Mouse (Mus musculus): ENCODE results near the gene Gm436. TPM values are rescaled to one million over a fixed set of nuclear protein-coding genes. Genes with fewer than 3 reads are reported as not detected.

Gm436 gene
- polyA plus RNA-seq (2015; fragmentation: Nextera tagmentation; extraction: Ambion mirVana) = not detected in 2 replicates

- Histone ChIP-seq H3K4me1 (replicated peaks) (no peaks in the 10 kb centered on the region), H3K4me2 (replicated peaks) (no peak within 1 kb of the TSS), H3K9ac (replicated peaks) (no peak within 1 kb of the TSS), H3K4me3 (replicated peaks) (no peak within 1 kb of the TSS), H3K27me3 (no peaks in the 10 kb centered on the region), H3K36me3 (no peaks in the 10 kb centered on the region), H3K9me3 (peaks cover 17% of the 10 kb centered on the region; the same call in 1 of the 2 replicates), H3K27ac (no peak within 1 kb of the TSS)
- ATAC-seq = no peak
- WGBS = 60% methylated on average over 2 of the region's 2 CpGs
Observed at GRCm38 (mm10) chr4:144686268-144686667, at the start of gene Gm436. TSS of gene Gm436 (minus strand) at chr4:144686368.

GRCm38 (mm10) chr4:144721304-144721703 is 35.1 kb upstream of the Gm436 start, which contains the start of gene Gm13178:
TSS of gene Gm13178 (minus strand) at chr4:144721404.
- Histone ChIP-seq H3K27me3 (no peaks in the 10 kb centered on the region), H3K27ac (no peak within 1 kb of the TSS), H3K4me2 (replicated peaks) (no peak within 1 kb of the TSS), H3K4me3 (replicated peaks) (no peak within 1 kb of the TSS), H3K9ac (replicated peaks) (no peak within 1 kb of the TSS), H3K36me3 (no peaks in the 10 kb centered on the region), H3K4me1 (replicated peaks) (no peaks in the 10 kb centered on the region), H3K9me3 (peaks cover 23% of the 10 kb centered on the region)
- 91% methylated on average over 1 of the region's 1 CpGs for WGBS
- no peak for ATAC-seq

- H3K36me3 ChIP-seq = no peaks in the 10 kb centered on the region
- no peak overlapping the region for H3K4me2 ChIP-seq (replicated peaks)
- no peak overlapping the region for H3K9ac ChIP-seq (replicated peaks)
- ATAC-seq = no peak
- H3K27ac ChIP-seq = no peak overlapping the region
- no peaks in the 10 kb centered on the region for H3K4me1 ChIP-seq (replicated peaks)
- no peak overlapping the region for H3K4me3 ChIP-seq (replicated peaks)
- 85% methylated on average over 1 of the region's 1 CpGs for WGBS
- H3K9me3 ChIP-seq = peaks cover 23% of the 10 kb centered on the region
- H3K27me3 ChIP-seq = no peaks in the 10 kb centered on the region
Observed at GRCm38 (mm10) chr4:144719691-144720090, 33.5 kb upstream of the Gm436 start.

GRCm38 (mm10) chr4:144718288-144718687 is 32.1 kb upstream of the Gm436 start:
- Histone ChIP-seq H3K4me1 (replicated peaks) (no peaks in the 10 kb centered on the region), H3K4me3 (replicated peaks) (no peak overlapping the region), H3K27me3 (no peaks in the 10 kb centered on the region), H3K4me2 (replicated peaks) (no peak overlapping the region), H3K36me3 (no peaks in the 10 kb centered on the region), H3K9ac (replicated peaks) (no peak overlapping the region), H3K27ac (no peak overlapping the region), H3K9me3 (peaks cover 26% of the 10 kb centered on the region)
- 71% methylated on average over 1 of the region's 1 CpGs for WGBS
- no peak for ATAC-seq

GRCm38 (mm10) chr4:144638263-144638662 is 47.9 kb downstream of the Gm436 start:
- ATAC-seq = no peak
- H3K9ac ChIP-seq (replicated peaks) = no peak overlapping the region
- H3K27me3 ChIP-seq = no peaks in the 10 kb centered on the region
- H3K36me3 ChIP-seq = no peaks in the 10 kb centered on the region
- no peak overlapping the region for H3K4me3 ChIP-seq (replicated peaks)
- H3K27ac ChIP-seq = no peak overlapping the region
- H3K4me1 ChIP-seq (replicated peaks) = no peaks in the 10 kb centered on the region
- H3K4me2 ChIP-seq (replicated peaks) = no peak overlapping the region
- peaks cover 38% of the 10 kb centered on the region for H3K9me3 ChIP-seq

Other genes with a start within 250 kb of the Gm436 start
- gene 1700012P22Rik, start 247.6 kb downstream of the Gm436 start, polyA plus RNA-seq (2015; fragmentation: Nextera tagmentation; extraction: Ambion mirVana) = not detected in 2 replicates
- gene Gm9944, start 233.1 kb downstream of the Gm436 start, polyA plus RNA-seq (2015; fragmentation: Nextera tagmentation; extraction: Ambion mirVana) = not detected in 2 replicates
- gene Aadacl3, start 222.6 kb downstream of the Gm436 start, polyA plus RNA-seq (2015; fragmentation: Nextera tagmentation; extraction: Ambion mirVana) = not detected in 2 replicates
- not detected in 2 replicates for gene 9430007A20Rik, start 166.5 kb downstream of the Gm436 start, polyA plus RNA-seq (2015; fragmentation: Nextera tagmentation; extraction: Ambion mirVana)
- gene Gm13124, start 121.2 kb downstream of the Gm436 start, polyA plus RNA-seq (2015; fragmentation: Nextera tagmentation; extraction: Ambion mirVana) = not detected in 2 replicates
- not detected in 2 replicates for gene Aadacl4, start 72.7 kb downstream of the Gm436 start, polyA plus RNA-seq (2015; fragmentation: Nextera tagmentation; extraction: Ambion mirVana)
- not detected in 2 replicates for gene Gm13178, start 35.0 kb upstream of the Gm436 start, polyA plus RNA-seq (2015; fragmentation: Nextera tagmentation; extraction: Ambion mirVana)
- gene Gm438, start 100.2 kb upstream of the Gm436 start, polyA plus RNA-seq (2015; fragmentation: Nextera tagmentation; extraction: Ambion mirVana) = not detected in 2 replicates
- gene Dhrs3, start 206.5 kb upstream of the Gm436 start, polyA plus RNA-seq (2015; fragmentation: Nextera tagmentation; extraction: Ambion mirVana) = 21.3 and 23.9 TPM in 2 replicates